Mouse (Mus musculus) kidney, adult 11 months (tissue): Measurements from ENCODE around the gene Krt8.
A peak's percentile ranks its signal among the peaks of the same experiment; 100 is the strongest.

Experiments
- DNase-seq: peaks from one replicate; pipeline ENCODE4 v3.0.0; 2022

The Krt8 gene

DNA sequence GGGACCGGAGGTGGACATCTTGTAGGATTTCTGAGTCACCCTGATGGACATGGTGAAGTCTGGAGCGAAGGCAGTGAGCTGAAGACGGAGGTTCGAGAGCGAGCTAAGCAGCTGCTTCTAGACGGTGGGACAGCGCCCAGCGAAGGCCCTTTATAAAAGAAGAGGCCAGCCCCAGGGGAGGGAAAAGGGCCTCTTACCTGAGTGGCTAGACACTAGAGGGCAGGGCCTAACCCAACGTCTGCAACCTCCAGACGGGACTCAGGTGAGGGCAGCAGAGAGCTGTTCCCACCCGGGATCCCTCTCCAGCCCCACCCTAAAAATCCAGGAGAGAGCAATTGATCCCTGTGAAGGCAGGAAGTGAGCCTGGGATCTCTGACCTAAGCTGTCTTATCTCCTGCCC lies at the start of gene Krt8:
Krt8 (minus strand) TSS at position 294 of the 400 bp plus-strand sequence.
- DNase-seq: peak; percentile 85

DNA sequence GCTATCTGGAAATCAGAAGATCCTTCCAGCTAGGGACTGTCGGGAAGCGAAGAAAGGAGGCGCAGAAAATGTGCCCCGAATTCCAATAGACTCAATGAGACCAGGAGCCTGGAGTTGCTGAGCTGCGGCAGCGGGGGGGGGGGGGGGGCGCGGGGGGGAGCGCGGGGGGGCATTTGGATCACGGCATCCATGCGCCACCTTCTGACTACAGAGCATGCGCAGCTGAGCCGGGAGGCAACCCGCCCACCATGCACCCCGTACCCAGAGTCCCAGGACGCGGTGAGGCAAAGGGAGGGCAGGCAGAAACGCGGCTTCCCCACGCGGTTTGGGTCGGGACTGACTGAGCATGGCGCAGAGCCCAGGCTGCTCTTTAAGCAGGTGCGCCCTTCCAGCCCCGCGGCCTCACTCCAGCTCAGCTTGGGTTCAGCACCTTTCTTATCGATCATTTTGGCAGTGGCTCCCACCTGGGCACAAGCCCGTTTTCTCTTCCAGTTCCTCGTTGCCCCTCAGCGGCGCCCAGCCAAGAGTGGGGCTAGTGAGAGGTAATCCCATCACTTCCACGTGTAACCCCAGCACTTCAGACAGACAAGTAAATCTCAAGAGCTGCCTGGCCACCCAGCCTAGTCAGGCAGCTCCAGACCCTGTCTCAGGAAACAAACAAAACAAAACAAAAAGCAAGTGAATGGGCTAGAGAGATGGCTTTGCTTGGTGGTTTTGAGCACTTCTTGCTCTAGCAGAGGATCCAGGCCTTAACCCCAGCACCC lies 47.8 kb upstream of the Krt8 start:
- peak; percentile 29 for DNase-seq

- no peak for DNase-seq
Measured at GRCm38 (mm10) chr15:102049871-102050270, 45.6 kb upstream of the Krt8 start.

DNA sequence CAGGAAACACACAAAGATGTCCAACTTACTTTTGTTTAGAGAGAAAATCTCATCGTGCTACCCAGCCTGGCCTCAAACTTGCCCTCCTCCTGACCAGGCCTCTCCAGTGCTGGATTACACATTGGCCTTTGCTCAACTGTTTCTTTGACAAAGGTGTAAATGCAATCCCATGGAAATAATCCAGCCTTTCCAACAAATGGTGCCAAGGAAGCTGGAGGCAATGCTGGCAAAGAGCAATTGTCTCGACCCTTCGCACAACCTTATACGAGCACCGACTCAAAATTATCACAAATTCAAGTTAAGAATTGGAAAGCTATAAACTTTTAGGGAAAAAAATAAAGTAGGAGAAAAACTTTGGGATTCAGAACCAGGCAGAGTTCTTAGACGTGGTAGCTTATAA lies 43.7 kb upstream of the Krt8 start:
- DNase-seq: no peak

DNA sequence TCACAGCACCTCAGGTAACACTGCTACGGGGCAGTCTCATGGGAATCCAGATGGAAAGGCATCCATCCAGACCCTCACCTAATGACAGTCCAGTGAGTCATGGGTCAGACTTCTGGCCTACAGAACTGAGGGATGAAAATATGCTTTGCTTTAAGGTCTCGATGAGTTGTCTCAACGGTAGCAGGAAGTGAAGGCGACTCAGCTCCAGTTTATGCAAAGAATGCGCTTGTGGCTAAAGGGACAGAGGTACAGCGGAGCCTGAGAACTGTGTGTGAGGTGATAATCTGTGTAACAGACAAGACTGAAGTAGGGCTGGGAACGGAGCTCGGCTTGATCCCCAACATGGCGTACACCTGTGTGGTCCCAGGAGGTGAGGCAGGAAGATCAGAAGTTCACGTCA lies 41.4 kb upstream of the Krt8 start:
- DNase-seq: no peak

DNA sequence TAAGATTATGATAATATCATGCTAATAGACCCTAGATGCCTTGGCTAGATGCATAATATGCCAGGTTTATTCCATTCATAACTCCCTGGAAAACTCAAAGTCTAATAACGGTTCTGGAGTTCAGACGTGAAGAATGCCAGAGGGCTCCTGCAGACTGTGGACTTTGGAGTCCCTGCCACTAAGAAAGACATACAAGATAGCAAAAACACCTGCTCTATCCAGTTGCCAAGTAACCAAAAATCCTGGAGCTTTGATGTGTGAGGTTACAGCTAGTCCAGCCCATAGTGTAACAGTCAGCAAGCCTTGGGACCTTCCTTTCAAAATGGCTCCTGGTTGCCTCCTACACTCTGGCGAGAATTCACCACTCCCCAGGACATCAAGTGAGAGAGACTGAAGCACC lies 40.5 kb upstream of the Krt8 start:
- no peak for DNase-seq

- DNase-seq: no peak
Measured at GRCm38 (mm10) chr15:102041951-102042350, 37.7 kb upstream of the Krt8 start.

DNA sequence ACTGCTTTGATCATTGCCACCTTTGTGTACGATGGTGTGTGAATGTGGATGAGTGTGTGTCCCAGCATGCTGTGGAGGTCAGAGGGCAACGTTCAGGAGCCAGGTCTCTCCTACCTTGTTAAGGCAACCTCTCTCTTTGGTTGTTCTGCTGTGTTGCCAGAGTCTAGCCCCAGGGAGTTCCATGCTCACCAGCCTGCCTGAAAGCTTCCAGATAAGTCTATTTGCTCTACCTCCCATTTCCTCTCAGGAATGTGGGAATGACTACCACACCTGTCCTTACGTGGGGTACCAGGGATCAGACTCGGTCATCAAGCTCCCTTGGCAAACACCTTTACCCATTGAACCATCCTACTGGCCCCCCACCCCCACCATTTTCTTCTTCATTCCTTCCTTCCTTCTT lies 36.0 kb upstream of the Krt8 start:
- DNase-seq: no peak

DNA sequence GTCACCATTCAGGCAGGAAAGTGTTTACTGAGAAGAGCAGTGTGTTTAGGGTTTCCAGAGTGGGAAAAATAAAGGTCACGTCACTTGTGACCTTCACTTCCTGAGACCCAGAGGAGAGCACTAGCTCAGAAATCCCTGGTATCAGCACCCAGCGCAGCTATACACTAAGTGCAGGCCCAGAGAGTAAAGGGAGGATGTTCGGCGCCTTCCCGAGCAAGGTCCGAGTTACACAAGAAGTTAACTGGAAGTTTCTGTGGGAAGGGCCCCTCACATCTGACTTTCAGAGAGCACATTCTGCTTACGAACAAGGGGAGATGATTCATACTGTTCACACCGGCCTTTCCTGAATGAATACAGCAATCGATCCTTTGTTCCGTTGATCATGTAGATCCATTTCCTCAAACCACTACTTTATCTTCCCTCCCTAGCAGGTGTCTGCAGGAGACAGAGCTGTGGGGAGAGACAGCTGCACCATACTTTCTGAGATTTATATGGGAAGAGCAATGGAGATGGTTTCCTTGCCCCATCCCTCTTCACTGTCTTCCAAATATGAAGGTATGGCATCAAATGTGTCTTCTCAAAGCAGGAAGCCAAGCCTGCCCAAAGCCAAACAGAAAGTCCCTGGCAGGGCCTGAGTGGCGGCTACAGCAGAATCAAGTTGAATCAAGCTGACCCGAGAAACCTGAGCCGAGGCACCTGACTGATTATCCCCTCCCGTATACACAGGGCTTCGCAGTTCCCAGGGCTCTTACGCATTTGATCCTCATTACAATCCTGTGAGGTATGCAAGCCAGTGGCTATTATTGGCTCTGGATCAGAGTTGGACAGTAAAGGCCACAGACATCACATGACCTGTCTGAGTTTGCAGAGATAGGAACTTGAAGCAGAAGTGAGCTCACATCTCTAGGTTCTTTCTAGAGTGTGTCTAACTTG lies 30.1 kb upstream of the Krt8 start:
- no peak for DNase-seq

DNA sequence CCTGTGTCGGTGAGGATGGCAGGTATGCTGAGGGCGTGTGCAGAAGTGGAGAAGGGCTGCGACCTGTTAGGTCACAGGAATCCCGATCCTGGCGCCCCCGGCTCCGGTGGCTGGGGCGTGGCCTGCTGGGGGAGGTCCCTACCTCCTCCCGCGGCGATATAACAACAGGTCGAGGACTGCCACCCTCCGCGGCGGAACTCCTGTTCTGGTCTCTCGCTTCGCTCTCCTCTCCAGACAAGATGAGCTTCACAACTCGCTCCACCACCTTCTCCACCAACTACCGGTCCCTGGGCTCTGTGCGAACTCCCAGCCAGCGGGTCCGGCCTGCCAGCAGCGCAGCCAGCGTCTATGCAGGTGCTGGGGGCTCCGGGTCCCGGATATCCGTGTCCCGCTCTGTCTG lies 23.8 kb upstream of the Krt8 start, which contains the start of gene Krt18:
Krt18 (plus strand) TSS at position 141 of the 400 bp plus-strand sequence.
- DNase-seq: peak; percentile 33

- DNase-seq: no peak
Measured at GRCm38 (mm10) chr15:102026430-102026829, 22.1 kb upstream of the Krt8 start.

GRCm38 (mm10) chr15:102025136-102025872 lies 21.0 kb upstream of the Krt8 start:
- DNase-seq: no peak

GRCm38 (mm10) chr15:102023888-102024287 lies 19.6 kb upstream of the Krt8 start:
- DNase-seq: no peak

GRCm38 (mm10) chr15:102022481-102022880 lies 18.2 kb upstream of the Krt8 start:
- no peak for DNase-seq

DNA sequence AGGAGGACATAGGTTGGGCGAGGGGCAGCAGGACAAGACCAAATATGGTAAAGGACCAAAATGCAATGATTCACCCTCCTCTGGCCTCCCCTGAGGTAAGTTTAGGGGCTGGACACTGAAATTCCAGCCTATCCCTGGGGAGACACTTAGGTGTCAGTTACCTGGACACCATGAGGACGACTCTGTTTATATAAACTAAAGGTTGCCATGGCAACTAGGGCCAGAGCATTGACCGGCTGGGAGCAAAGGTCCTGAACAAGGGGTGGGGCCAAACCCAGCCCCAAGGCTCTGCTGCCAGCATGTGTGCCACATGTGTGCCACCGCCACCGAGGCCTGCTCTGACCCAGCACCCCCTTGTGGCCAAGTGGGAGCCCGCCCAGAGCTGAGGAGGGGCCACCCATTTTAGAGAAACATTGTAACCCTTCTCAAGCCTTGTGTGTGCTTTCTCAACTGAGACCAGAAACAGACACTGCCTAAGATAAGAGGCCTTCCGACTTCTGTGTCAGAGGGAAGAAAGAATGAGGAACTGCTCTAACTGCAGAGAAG lies 13.7 kb upstream of the Krt8 start:
- peak; percentile 91 for DNase-seq

- peak; percentile 43 for DNase-seq
Measured at GRCm38 (mm10) chr15:102016787-102017186, 12.5 kb upstream of the Krt8 start.

DNA sequence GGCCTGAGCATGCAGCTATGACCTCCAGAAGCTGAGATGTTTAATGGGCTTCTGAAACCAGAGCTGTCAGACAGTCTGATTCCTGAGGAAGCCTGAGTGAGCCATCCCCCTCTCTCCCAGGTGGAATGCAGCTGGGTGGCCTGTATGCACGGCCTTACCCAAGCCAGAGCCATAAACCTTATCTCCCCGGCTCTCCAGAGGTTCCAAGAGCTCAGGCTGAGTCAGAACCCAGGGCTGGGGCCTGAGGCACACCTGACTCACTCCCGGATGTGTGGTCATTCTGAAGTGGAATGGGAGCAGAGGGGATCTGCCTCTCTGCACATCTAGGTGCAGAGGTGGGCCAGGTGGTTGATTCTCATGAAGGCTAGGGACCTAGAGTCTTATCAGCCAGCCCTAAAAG lies 11.8 kb upstream of the Krt8 start:
- DNase-seq: no peak

- DNase-seq: no peak
Measured at GRCm38 (mm10) chr15:102014848-102015247, 10.6 kb upstream of the Krt8 start.

DNA sequence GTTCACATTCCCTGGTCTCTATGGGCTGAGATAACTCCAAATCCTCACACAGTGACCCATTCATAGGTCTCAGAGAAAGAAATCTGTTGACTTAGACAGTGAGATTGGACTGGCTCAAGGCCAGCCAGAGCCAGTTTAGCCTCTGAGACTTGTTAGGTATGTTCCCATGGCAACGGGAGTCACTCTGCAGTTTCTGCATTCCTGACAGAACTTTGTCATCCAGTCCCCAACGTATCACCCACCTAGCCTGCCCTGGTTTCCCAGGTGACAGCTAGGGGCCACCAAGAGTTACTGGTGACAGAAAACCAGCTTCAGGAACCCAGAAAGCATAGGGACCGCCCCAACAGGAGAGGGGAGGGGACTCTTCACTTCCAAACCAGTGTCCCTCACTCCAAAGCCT lies 9.4 kb upstream of the Krt8 start:
- DNase-seq: peak; percentile 65

DNA sequence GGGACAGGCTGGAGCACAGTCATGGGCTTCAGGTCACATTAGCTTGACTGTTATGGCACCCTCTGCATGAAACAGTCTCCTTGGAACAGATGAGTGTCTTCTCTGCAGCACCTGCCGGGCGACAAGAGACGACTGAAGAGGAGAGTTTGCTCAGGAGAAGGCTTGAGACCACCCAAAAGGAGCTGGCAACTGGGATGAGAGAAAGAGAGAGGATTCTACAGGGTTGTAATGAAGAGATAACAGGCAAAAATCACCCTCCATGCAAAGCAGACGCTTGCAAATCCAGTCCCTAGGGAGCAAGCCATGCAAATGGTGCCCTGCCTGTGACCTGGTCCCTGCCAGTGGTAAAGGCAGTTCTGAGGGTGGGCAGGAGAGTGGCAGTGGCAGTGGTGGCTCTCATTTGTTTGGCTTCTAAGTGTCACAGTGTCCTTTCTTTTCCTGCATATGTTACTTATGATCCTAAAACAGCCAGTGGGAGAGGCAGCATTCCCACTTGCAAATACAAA lies 8.0 kb upstream of the Krt8 start:
- DNase-seq: no peak

DNA sequence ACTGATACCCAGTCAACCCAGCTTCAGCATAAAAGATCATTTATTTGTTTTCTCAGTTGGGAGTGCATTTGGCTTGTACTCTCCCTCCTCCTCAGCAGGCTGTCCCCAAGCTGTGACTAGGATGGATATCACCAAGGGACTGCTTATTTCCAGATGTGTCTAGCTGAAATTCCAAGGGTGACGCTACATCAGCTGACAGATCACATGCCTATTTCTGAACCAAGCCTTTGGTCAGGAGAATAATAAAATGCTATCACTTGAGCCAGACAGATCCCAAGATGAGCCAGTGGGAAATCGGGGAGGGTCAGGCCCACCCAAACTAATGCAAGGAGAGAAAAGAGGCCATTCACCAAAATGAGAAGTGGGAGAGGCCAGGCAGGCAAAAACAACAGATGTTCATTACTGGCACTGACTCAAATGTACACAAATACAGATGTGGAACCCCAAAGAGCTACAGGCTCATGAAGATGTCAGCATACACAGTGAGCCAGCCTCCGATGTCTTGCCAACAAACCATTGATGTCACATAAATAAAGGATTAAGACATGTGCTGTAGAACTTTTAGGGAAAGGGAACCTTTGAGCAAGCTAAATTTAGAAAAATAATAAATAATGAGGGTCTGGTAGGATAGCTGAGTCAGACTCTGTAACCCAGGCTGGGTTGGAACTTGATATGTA lies 6.4 kb upstream of the Krt8 start:
- no peak for DNase-seq
